Mouse (Mus musculus) forelimb bud, embryonic 11.5 days (tissue): ENCODE data around the gene Gm12790.
"Not testable (repeated sequence)": the region's sequence is repeated elsewhere in the genome, so short reads cannot be mapped to it uniquely, and the experiment has no call there.

Experiments used
- DNase-seq: peaks from one replicate; pipeline ENCODE4 v3.0.0-alpha.2; 2012; ENCODE audit warnings: low read depth, low spot score

Gm12790 gene

GRCm38 (mm10) chr4:101980949-101981348 is at the start of gene Gm12790:
TSS of gene Gm12790 (minus strand) at chr4:101981049.
- not testable (repeated sequence) for DNase-seq

- no peak for DNase-seq
These were observed 45.8 kb upstream of the Gm12790 start for GRCm38 (mm10) chr4:102026619-102027018.

- DNase-seq, result peak; percentile 79
These were observed 17.5 kb upstream of the Gm12790 start for GRCm38 (mm10) chr4:101998267-101998922.

- no peak for DNase-seq
These were observed 16.6 kb upstream of the Gm12790 start for GRCm38 (mm10) chr4:101997426-101997825.

- DNase-seq, result not testable (repeated sequence)
These were observed 5.5 kb upstream of the Gm12790 start, which contains the start of gene Gm12789 for GRCm38 (mm10) chr4:101986326-101986725. TSS of gene Gm12789 (plus strand) at chr4:101986626.

GRCm38 (mm10) chr4:101985678-101986077 is 4.8 kb upstream of the Gm12790 start:
- DNase-seq, result no peak

- DNase-seq, result not testable (repeated sequence)
These were observed 40.7 kb downstream of the Gm12790 start, which contains the start of gene Gm12794 for GRCm38 (mm10) chr4:101940107-101940506. TSS of gene Gm12794 (plus strand) at chr4:101940407.
